Mouse (Mus musculus) liver, embryonic 16.5 days (tissue): ENCODE measurements around the gene Rnasek. TPM values are rescaled to one million over a fixed set of nuclear protein-coding genes. Genes with fewer than 3 reads are reported as not detected.

Experiments used
- ATAC-seq: fragments of 200-750 bp; cut with Nextera tagmentation; 2 replicates; pipeline ENCODE4 v1.8.0; 2017; ENCODE audit warnings: low read depth, mild to moderate bottlenecking, moderate number of reproducible peaks, moderate library complexity
- H3K27ac ChIP-seq: fragments of 300-500 bp; sonication (generic); 2 replicates; pipeline ENCODE4 v1.5.1; 2014; ENCODE audit warnings: mild to moderate bottlenecking, low read length
- H3K27me3 ChIP-seq: fragments of 300-500 bp; sonication (generic); 2 replicates; pipeline ENCODE4 v1.6.1; 2014; ENCODE audit warnings: low read depth, low read length, mixed read lengths; ENCODE audit not compliant: control insufficient read depth, insufficient read depth
- H3K36me3 ChIP-seq: fragments of 300-500 bp; sonication (generic); 2 replicates; pipeline ENCODE4 v1.6.1; 2014; ENCODE audit warnings: mild to moderate bottlenecking; ENCODE audit not compliant: control insufficient read depth, insufficient read depth
- H3K4me1 ChIP-seq: fragments of 300-500 bp; sonication (generic); 2 replicates; pipeline ENCODE4 v1.6.1; 2014; ENCODE audit warnings: low read depth, low read length, mixed read lengths; ENCODE audit not compliant: control insufficient read depth
- H3K4me2 ChIP-seq: fragments of 300-500 bp; sonication (generic); 2 replicates; pipeline ENCODE4 v1.6.1; 2014; ENCODE audit warnings: low read depth, low read length, mixed read lengths
- H3K4me3 ChIP-seq: fragments of 300-500 bp; sonication (generic); 2 replicates; pipeline ENCODE4 v1.5.1; 2014; ENCODE audit warnings: low read depth, mild to moderate bottlenecking, low read length
- H3K9ac ChIP-seq: fragments of 300-500 bp; sonication (generic); 2 replicates; pipeline ENCODE4 v1.6.1; 2014; ENCODE audit warnings: low read depth, low read length
- H3K9me3 ChIP-seq: fragments of 300-500 bp; sonication (generic); replicated peaks from 2 replicates; pipeline ENCODE4 v1.6.1; 2016; ENCODE audit warnings: low read length; ENCODE audit not compliant: control insufficient read depth
- WGBS: fragments of 180-500 bp; shearing (Covaris S2); extraction: QIAGEN DNeasy Blood & Tissue Kit; methylation state at CpG from one replicate; pipeline ENCODE4 v1.1.7; 2014; ENCODE audit not compliant: insufficient replicate concordance; 5-methylcytosine and 5-hydroxymethylcytosine counted together
- polyA plus RNA-seq: library from polyadenylated mRNA; unstranded; fragments of >200 nt; fragmentation: Nextera tagmentation; extraction: Ambion mirVana; gene quantifications from 2 replicates; pipeline ENCODE4 v1.2.1, GENCODE M21; 2015

Gene Rnasek
- polyA plus RNA-seq, 1 experiment from 2014 or later: 159 TPM

DNA sequence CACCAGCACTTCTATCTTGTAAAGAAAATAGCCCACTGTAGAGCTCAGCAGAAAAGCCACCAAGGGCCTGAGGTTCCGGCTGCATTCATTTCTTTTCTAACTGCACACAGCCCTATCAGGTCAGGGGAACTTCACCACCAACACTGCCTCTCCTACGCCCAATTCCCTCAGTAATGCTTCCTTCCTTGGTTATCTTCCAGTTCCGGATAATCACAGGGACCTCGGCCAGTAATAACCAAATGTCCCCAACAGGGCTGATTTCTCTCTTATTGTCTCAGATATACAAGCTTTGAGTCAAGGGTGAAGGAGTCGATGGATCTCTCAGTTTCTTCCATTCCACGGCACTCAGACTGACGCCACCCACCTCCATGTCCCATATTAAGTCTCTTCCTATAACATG, 32.4 kb downstream of the Rnasek start:
- Histone ChIP-seq H3K9me3 (no peaks in the 10 kb centered on the region), H3K4me2 (no peak overlapping the region), H3K4me1 (no peaks in the 10 kb centered on the region), H3K9ac (no peak overlapping the region), H3K27me3 (peaks cover 4% of the 10 kb centered on the region), H3K4me3 (no peak overlapping the region), H3K36me3 (no peaks in the 10 kb centered on the region), H3K27ac (no peak overlapping the region)
- WGBS: 58% methylated on average over 7 of the region's 7 CpGs
- ATAC-seq: no peak

DNA sequence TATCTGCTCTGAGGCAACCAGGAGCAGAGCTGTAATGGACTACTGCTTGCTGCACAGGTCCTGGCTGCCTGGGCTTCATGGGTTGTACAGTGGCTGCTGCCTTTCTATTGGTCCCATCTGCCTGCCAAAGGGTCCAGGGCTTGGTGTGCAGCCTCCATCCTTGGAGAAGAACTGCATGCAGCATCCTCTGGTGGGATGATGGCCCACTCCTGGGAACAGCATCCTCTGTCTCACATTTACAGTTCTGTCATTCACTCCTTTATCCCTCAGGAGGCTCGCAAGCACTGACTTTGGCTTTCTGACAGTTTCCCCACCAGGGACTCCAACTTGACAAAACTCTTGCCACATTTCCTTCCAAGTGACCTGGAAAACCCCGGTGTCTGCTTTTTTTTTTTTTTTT, 32.8 kb downstream of the Rnasek start:
- H3K4me1 ChIP-seq: no peaks in the 10 kb centered on the region
- no peak for ATAC-seq
- no peak overlapping the region for H3K9ac ChIP-seq
- 44% methylated on average over 2 of the region's 2 CpGs for WGBS
- no peak overlapping the region for H3K4me2 ChIP-seq
- H3K4me3 ChIP-seq: no peak overlapping the region
- H3K27ac ChIP-seq: no peak overlapping the region
- no peaks in the 10 kb centered on the region for H3K27me3 ChIP-seq
- no peaks in the 10 kb centered on the region for H3K36me3 ChIP-seq
- no peaks in the 10 kb centered on the region for H3K9me3 ChIP-seq

DNA sequence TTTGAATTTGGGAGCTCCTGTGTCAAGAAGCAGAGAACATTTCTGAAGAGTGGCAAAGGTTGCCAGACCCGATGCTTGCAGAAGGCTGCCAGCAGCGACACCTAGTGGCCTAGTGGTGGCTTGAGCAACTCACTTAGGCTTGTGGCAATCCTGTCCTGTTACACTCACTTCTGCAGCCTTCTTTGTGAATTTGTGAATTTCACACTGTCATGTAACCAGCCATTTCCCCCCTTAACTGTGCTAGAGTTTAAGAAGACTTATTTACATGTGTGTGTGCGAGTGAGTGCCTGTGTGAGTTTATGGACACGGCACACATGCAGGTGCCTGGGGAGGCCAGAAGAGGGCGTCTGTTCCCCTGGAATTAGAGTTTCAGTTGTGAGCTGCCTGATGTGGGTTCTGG, 38.0 kb downstream of the Rnasek start:
- Histone ChIP-seq H3K4me1 (no peaks in the 10 kb centered on the region), H3K27ac (no peak overlapping the region), H3K4me3 (no peak overlapping the region), H3K36me3 (no peaks in the 10 kb centered on the region), H3K4me2 (no peak overlapping the region), H3K27me3 (no peaks in the 10 kb centered on the region), H3K9ac (no peak overlapping the region), H3K9me3 (no peaks in the 10 kb centered on the region)
- 34% methylated on average over 5 of the region's 5 CpGs for WGBS
- ATAC-seq: no peak

DNA sequence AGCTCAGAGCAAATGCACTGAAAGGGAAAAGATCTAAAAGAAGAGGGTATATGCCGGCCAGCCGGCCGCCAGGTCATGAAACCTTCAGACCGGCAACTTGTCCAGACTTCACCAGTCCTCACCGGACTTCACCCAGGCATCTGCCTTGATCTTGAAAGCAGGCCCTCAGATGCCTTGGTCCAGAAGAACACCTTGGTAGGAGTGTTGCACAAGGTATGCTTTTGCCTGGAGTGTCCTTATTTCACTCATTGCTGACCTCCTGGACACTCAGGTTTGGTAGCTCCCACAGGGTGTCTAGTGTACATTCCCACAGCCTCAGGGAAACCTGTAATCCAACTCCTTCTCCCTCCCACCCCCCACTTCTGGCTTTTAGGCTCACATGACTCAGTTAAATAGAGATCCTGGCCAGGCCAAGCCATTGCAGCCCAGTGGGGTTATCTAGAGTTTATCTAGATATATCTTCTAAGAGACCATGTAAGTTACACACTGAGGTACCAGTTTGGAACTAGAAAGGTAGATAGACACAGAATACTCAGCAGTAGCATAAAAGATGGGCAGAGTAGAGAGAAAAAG, 39.5 kb downstream of the Rnasek start:
- H3K9me3 ChIP-seq: no peaks in the 10 kb centered on the region
- no peak overlapping the region for H3K4me2 ChIP-seq
- H3K4me3 ChIP-seq: no peak overlapping the region
- no peaks in the 10 kb centered on the region for H3K36me3 ChIP-seq
- H3K27ac ChIP-seq: no peak overlapping the region
- H3K9ac ChIP-seq: no peak overlapping the region
- no peak for ATAC-seq
- H3K4me1 ChIP-seq: no peaks in the 10 kb centered on the region
- 73% methylated on average over 5 of the region's 5 CpGs for WGBS
- H3K27me3 ChIP-seq: no peaks in the 10 kb centered on the region

DNA sequence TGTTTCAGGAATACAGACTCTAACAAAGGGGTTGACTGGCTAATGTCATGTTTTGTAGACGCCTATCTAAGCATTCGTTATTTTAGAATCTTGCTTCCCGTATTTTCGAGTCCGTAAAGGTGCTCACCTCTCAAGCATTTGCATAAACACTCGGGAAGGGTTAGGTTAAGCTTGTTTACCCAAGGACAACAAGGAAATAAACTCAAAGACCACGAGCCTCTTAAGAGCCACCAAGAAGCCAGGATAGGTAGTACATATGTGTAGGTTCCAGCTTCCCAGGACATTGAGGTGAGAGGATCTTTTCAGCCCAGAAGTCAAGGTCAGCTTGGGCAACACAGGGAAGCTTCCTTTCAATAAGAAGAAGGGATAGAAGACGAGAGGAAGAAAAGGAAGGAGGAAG, 40.5 kb downstream of the Rnasek start:
- no peak overlapping the region for H3K9ac ChIP-seq
- WGBS: 59% methylated on average over 8 of the region's 8 CpGs
- H3K27ac ChIP-seq: no peak overlapping the region
- ATAC-seq: no peak
- H3K9me3 ChIP-seq: no peaks in the 10 kb centered on the region
- no peak overlapping the region for H3K4me2 ChIP-seq
- no peaks in the 10 kb centered on the region for H3K27me3 ChIP-seq
- no peaks in the 10 kb centered on the region for H3K4me1 ChIP-seq
- no peak overlapping the region for H3K4me3 ChIP-seq
- H3K36me3 ChIP-seq: no peaks in the 10 kb centered on the region

DNA sequence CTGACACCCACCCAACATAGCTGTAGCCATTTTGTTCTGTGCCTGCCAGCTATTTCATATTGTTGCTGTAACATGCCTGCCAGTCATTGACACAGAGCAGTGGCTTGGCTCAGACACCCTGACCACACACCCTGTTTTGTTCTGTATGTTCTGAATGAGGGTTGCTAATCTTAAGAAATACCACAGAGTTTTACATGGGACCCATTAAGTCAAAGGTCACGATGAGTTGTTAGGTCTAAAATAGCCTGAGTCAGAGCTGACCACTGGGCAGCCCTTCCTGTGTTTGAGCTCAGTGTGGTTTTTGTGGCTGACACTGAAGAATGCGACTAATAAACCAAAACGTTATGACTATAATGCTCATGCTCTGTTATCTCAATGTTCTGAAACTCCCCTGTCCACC, 41.3 kb downstream of the Rnasek start:
- no peaks in the 10 kb centered on the region for H3K4me1 ChIP-seq
- no peaks in the 10 kb centered on the region for H3K36me3 ChIP-seq
- no peaks in the 10 kb centered on the region for H3K9me3 ChIP-seq
- no peak overlapping the region for H3K4me2 ChIP-seq
- 38% methylated on average over 3 of the region's 3 CpGs for WGBS
- no peak for ATAC-seq
- no peak overlapping the region for H3K9ac ChIP-seq
- H3K27ac ChIP-seq: no peak overlapping the region
- H3K4me3 ChIP-seq: no peak overlapping the region
- H3K27me3 ChIP-seq: no peaks in the 10 kb centered on the region

DNA sequence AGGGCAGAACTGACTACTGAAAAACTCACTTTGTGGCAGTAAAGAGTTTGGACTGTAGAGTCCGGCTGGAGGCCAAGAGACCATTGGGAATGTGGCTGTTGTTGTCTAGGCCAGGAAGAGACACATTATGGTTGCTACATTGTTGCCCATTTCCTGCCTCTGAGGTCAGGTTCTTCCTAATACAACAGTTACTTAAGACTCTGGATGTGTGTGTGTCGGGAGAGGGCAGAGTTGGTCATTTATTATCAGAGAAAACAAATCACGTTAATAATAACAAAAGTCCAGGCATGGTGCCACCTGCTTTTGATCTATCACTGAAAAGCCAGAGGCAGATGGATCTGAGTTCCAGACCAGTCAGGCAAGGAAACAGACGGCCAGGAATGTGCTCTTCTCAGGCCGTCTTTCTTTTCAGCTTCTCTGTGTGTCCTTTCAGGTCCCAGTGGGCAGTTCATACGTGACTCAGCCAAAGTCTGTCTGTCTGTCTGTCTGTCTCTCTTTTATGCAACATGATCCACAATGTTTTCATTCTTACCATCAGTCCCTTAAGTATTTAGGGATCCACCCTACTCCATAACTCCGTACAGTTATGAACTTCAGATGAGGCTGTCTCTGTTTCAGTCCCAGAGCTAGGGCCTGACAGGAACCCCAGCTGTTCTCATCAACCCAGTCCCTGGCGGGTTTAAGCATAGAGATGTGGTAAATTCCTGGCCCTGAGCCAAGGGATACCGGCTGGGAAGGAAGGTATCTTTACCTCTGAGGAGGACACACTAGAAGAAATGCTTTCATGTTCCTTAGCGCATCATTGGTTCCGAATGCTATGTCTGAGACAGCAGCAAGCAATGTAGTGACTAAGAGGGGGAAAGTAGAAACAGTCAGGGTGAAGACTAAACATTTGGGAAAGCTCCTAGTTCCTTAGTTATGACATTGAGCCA, 46.0 kb downstream of the Rnasek start:
- Histone ChIP-seq H3K27me3 (no peaks in the 10 kb centered on the region), H3K9ac (no peak overlapping the region), H3K9me3 (no peaks in the 10 kb centered on the region), H3K4me1 (no peaks in the 10 kb centered on the region), H3K36me3 (no peaks in the 10 kb centered on the region), H3K4me2 (no peak overlapping the region), H3K4me3 (no peak overlapping the region), H3K27ac (no peak overlapping the region)
- no peak for ATAC-seq
- WGBS: 56% methylated on average over 11 of the region's 11 CpGs

DNA sequence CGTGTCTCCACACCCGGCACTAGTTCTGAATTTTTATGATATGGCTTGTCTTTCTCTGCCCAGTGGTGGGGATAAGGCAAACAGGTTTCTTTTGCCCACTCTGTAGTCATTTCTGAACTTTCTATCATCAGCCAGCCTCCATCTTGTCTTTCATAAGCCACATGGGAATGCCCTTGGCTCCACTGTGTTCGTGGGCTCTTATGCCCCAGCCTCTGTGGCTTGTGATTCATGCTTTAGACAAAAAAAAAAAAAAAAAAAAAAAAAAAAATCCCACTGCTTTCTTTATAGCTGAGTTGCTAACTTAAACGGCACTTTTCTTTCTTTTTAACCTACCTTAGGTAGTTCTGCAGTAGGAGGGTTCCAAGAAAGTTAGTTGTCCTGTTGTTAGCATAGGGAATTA, 47.5 kb downstream of the Rnasek start:
- Histone ChIP-seq H3K27ac (no peak overlapping the region), H3K4me3 (no peak overlapping the region), H3K4me1 (no peaks in the 10 kb centered on the region), H3K9me3 (no peaks in the 10 kb centered on the region), H3K36me3 (no peaks in the 10 kb centered on the region), H3K9ac (no peak overlapping the region), H3K27me3 (no peaks in the 10 kb centered on the region), H3K4me2 (no peak overlapping the region)
- ATAC-seq: no peak
- WGBS: 52% methylated on average over 4 of the region's 4 CpGs

DNA sequence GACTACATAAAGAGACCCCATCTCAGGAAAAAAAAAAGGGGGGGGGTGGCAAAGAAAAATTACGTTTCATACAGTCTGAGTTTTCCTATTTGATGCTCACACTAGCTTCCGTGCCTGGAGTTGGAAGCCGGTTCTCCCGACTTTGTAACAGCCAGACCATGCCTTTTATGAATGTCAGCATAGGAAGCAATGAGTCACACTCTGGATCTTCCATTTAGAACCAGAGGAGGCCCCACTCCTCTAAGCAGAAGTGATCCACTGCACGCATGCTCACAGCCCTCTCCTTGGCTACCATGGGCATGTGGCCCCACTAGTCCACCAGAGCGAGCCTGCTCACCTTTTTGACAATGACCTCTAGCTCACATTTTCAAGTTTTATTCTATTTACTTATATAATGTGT, 48.5 kb downstream of the Rnasek start:
- no peak overlapping the region for H3K27ac ChIP-seq
- no peaks in the 10 kb centered on the region for H3K36me3 ChIP-seq
- no peaks in the 10 kb centered on the region for H3K27me3 ChIP-seq
- H3K9me3 ChIP-seq: no peaks in the 10 kb centered on the region
- WGBS: 60% methylated on average over 6 of the region's 6 CpGs
- no peaks in the 10 kb centered on the region for H3K4me1 ChIP-seq
- H3K4me2 ChIP-seq: no peak overlapping the region
- ATAC-seq: no peak
- H3K9ac ChIP-seq: no peak overlapping the region
- H3K4me3 ChIP-seq: no peak overlapping the region
